Mouse (Mus musculus) heart, postnatal 14 days (tissue): ENCODE data around the gene Zmat3. TPM values are rescaled to one million over a fixed set of nuclear protein-coding genes. Genes with fewer than 3 reads are reported as not detected.
A peak's percentile ranks its signal among the peaks of the same experiment; 100 is the strongest.

ENCODE experiments used
- DNase-seq, 2 experiments: peaks; one replicate each; pipeline ENCODE4 v3.0.0; 2021 to 2022
- intact Hi-C: fragments of 180-260 bp; cut with DNase I; formaldehyde crosslinking; loops from one replicate; pipeline ENCODE4 v1.15.1; 2025
- total RNA-seq, 2 experiments: library from RNA; stranded (reverse); gene quantifications; 2 replicates each; pipeline ENCODE4 v1.2.3; 2021

Zmat3 gene
- total RNA-seq, 2 experiments from 2014 or later: 8.4 to 9.7 TPM

GRCm38 (mm10) chr3:32381556-32381955 is 15.7 kb upstream of the Zmat3 start:
- no peak for DNase-seq
- intact Hi-C loops: loop anchor here (5.0 kb wide), 1 partner anchor 126 kb away; no protein-coding TSS in a partner anchor

- intact Hi-C loops: loop anchor here (5.0 kb wide), 1 partner anchor 127 kb away; no protein-coding TSS in a partner anchor
- DNase-seq: no peak
These were observed 14.1 kb upstream of the Zmat3 start for GRCm38 (mm10) chr3:32379891-32380290.

- intact Hi-C loops: no loop called here
- DNase-seq: no peak
These were observed 7.4 kb upstream of the Zmat3 start for GRCm38 (mm10) chr3:32373236-32373635.

- no peak for DNase-seq
- intact Hi-C loops: no loop called here
These were observed 6.7 kb upstream of the Zmat3 start for GRCm38 (mm10) chr3:32372470-32372869.

- intact Hi-C loops: no loop called here
- no peak for DNase-seq
These were observed 6.1 kb upstream of the Zmat3 start for GRCm38 (mm10) chr3:32371957-32372356.

GRCm38 (mm10) chr3:32367516-32367915 is 1.7 kb upstream of the Zmat3 start:
- DNase-seq: no peak
- intact Hi-C loops: no loop called here

GRCm38 (mm10) chr3:32366246-32366734 is 476 bp upstream of the Zmat3 start:
- intact Hi-C loops: no loop called here
- no peak for DNase-seq

GRCm38 (mm10) chr3:32364841-32365545 is 821 bp downstream of the Zmat3 start:
- DNase-seq: peak in 1 of 2 experiments; percentile 2
- intact Hi-C loops: loop anchor here (1.0 kb wide), 1 partner anchor 31 kb away; no protein-coding TSS in a partner anchor

- DNase-seq: no peak
- intact Hi-C loops: no loop called here
These were observed 1.6 kb downstream of the Zmat3 start for GRCm38 (mm10) chr3:32364195-32364594.

GRCm38 (mm10) chr3:32361221-32361620 is 4.6 kb downstream of the Zmat3 start:
- intact Hi-C loops: no loop called here
- DNase-seq: no peak

- intact Hi-C loops: no loop called here
- no peak for DNase-seq
These were observed 17.9 kb downstream of the Zmat3 start for GRCm38 (mm10) chr3:32347881-32348280.

GRCm38 (mm10) chr3:32345249-32345648 is 20.6 kb downstream of the Zmat3 start:
- intact Hi-C loops: no loop called here
- no peak for DNase-seq

- intact Hi-C loops: no loop called here
- no peak for DNase-seq
These were observed 21.0 kb downstream of the Zmat3 start for GRCm38 (mm10) chr3:32344825-32345224.

GRCm38 (mm10) chr3:32343371-32343770 is 22.4 kb downstream of the Zmat3 start:
- intact Hi-C loops: no loop called here
- no peak for DNase-seq

- intact Hi-C loops: no loop called here
- DNase-seq: no peak
These were observed 24.4 kb downstream of the Zmat3 start for GRCm38 (mm10) chr3:32341434-32341833.

GRCm38 (mm10) chr3:32338231-32338630 is 27.6 kb downstream of the Zmat3 start:
- intact Hi-C loops: no loop called here
- no peak for DNase-seq

GRCm38 (mm10) chr3:32337770-32338169 is 28.0 kb downstream of the Zmat3 start:
- DNase-seq: peak in 1 of 2 experiments; percentile 19
- intact Hi-C loops: no loop called here

GRCm38 (mm10) chr3:32334901-32335300 is 30.9 kb downstream of the Zmat3 start:
- intact Hi-C loops: loop anchor here (5.0 kb wide), 3 partner anchors 57 to 362 kb away; no protein-coding TSS in a partner anchor
- peak; percentile 71 to 76 for DNase-seq

GRCm38 (mm10) chr3:32333456-32334086 is 32.2 kb downstream of the Zmat3 start:
- DNase-seq: peak; percentile 77 to 85
- intact Hi-C loops: loop anchor here (1.0 to 5.0 kb wide), 4 partner anchors 59 to 364 kb away; partner anchors contain the start of gene Zfp639

GRCm38 (mm10) chr3:32317901-32318416 is 47.9 kb downstream of the Zmat3 start:
- intact Hi-C loops: loop anchor here (2.0 kb wide), 1 partner anchor 527 kb away; no protein-coding TSS in a partner anchor
- DNase-seq: no peak
